In the genomic region with DNA sequence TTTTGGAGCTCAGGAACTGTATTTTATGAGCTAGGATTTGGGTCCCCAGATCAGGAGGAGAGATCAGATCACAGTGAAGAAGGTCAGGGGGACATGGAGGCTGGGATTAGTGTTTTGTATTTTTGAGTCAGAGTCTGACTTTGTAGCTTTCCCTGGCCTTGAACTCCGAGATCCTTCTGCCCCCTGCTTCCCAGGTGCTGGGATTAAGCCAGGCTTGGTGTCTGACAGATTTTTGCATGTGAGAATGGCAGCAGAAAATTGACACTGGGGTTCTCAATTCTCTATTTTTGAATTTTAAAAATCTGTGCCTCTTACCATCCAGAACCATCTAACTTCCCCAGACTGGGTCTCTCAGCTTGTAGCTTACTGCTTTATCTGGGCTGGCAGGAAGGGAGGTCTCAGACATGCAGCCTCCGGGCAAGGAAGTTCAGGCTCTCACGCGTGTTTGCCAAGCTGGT, we compare ENCODE assay signal across 8 mouse cellular contexts. TPM values are rescaled to one million over a fixed set of nuclear protein-coding genes. Genes with fewer than 3 reads are reported as not detected.
DNase-seq lines count a peak whose midpoint lies in the region; ATAC-seq and TF ChIP-seq lines count a peak whose summit lies in the region.

No protein-coding gene starts in this region.

- peak overlapping the region; percentile 100 for H3K27ac ChIP-seq in kidney, embryonic 15.5 days
- 0 out of 2 replicates have a peak overlapping the region, but pooled peaks have one; percentile 45 for H3K27ac ChIP-seq in cortical plate, adult 2 months (ENCODE audit: insufficient read depth, low read length)
- peak overlapping the region; percentile 99 for H3K27ac ChIP-seq in hindbrain, postnatal 0 days
- peak overlapping the region; percentile 99; the same call in 1 of the 2 replicates for H3K27ac ChIP-seq in midbrain, embryonic 15.5 days

- peak overlapping the region; percentile 85 for H3K4me3 ChIP-seq in kidney, embryonic 15.5 days (replicated peaks)
- no peak overlapping the region for H3K4me3 ChIP-seq in cortical plate, adult 2 months (ENCODE audit: insufficient read depth, low read length)
- H3K4me3 ChIP-seq in hindbrain, postnatal 0 days (ENCODE audit: low read length): no peak overlapping the region
- H3K4me3 ChIP-seq in midbrain, embryonic 15.5 days: no peak overlapping the region

- no peaks in the 10 kb centered on the region for H3K9me3 ChIP-seq in kidney, embryonic 15.5 days (replicated peaks)
- H3K9me3 ChIP-seq in hindbrain, postnatal 0 days (ENCODE audit: low read length): no peaks in the 10 kb centered on the region
- H3K9me3 ChIP-seq in midbrain, embryonic 15.5 days: no peaks in the 10 kb centered on the region

- DNase-seq in kidney, adult 11 months: no peak
- DNase-seq in hindbrain, postnatal 0 days (ENCODE audit: low spot score): no peak
- DNase-seq in embryo, embryonic 10.5 days (ENCODE audit: low spot score): no peak
- no peak for DNase-seq in embryo, embryonic 9.5 days (ENCODE audit: extremely low spot score)

- H3K27me3 ChIP-seq in kidney, embryonic 15.5 days: no peaks in the 10 kb centered on the region
- H3K27me3 ChIP-seq in hindbrain, postnatal 0 days (ENCODE audit: insufficient read depth, low read length): no peaks in the 10 kb centered on the region
- H3K27me3 ChIP-seq in midbrain, embryonic 15.5 days (replicated peaks): no peaks in the 10 kb centered on the region

- TF ChIP-seq POLR2A in cortical plate, adult 2 months (IDR thresholded peaks at IDR 0.05; ENCODE audit: extremely low read depth, insufficient read depth, low read length): 0 out of 2 replicates have a peak, but pooled peaks have one; percentile 32

- TF ChIP-seq CTCF in cortical plate, adult 2 months (IDR thresholded peaks at IDR 0.05; ENCODE audit: extremely low read depth, insufficient read depth, low read length): no peak
- TF ChIP-seq CTCF in hindbrain, postnatal 0 days (IDR thresholded peaks at IDR 0.05; ENCODE audit: low read depth): no peak

- H3K4me2 ChIP-seq in kidney, embryonic 15.5 days: peak overlapping the region; percentile 86
- H3K4me2 ChIP-seq in hindbrain, postnatal 0 days (ENCODE audit: low read depth, low read length): 0 out of 2 replicates have a peak overlapping the region, but pooled peaks have one; percentile 66
- peak overlapping the region; percentile 83 for H3K4me2 ChIP-seq in midbrain, embryonic 15.5 days

- ATAC-seq in kidney, embryonic 15.5 days (replicated peaks; ENCODE audit: low FRiP score): no peak
- ATAC-seq in hindbrain, postnatal 0 days: no peak
- no peak for ATAC-seq in midbrain, embryonic 15.5 days (replicated peaks)
- no peak for ATAC-seq in frontal cortex, adult (ENCODE audit: low TSS enrichment)

- 71% methylated on average over 4 of the region's 4 CpGs for WGBS in kidney, embryonic 15.5 days
- WGBS in hindbrain, postnatal 0 days: 80% methylated on average over 4 of the region's 4 CpGs
- WGBS in midbrain, embryonic 15.5 days: 76% methylated on average over 4 of the region's 4 CpGs

- peaks cover 48% of the 10 kb centered on the region for H3K4me1 ChIP-seq in kidney, embryonic 15.5 days
- peaks cover 19% of the 10 kb centered on the region for H3K4me1 ChIP-seq in cortical plate, adult 2 months (ENCODE audit: control insufficient read depth, insufficient read depth, low read length)
- H3K4me1 ChIP-seq in hindbrain, postnatal 0 days (ENCODE audit: insufficient read depth, low read length): peaks cover 18% of the 10 kb centered on the region
- H3K4me1 ChIP-seq in midbrain, embryonic 15.5 days: peaks cover 46% of the 10 kb centered on the region

- H3K9ac ChIP-seq in kidney, embryonic 15.5 days: peak overlapping the region; percentile 57
- H3K9ac ChIP-seq in hindbrain, postnatal 0 days (replicated peaks; ENCODE audit: low read length): no peak overlapping the region
- H3K9ac ChIP-seq in midbrain, embryonic 15.5 days: peak overlapping the region; percentile 53; the same call in 1 of the 2 replicates

- peaks cover 53% of the 10 kb centered on the region for H3K36me3 ChIP-seq in kidney, embryonic 15.5 days
- H3K36me3 ChIP-seq in hindbrain, postnatal 0 days (ENCODE audit: insufficient read depth, low read length): peaks cover 6% of the 10 kb centered on the region; the same call in 1 of the 2 replicates
- peaks cover 20% of the 10 kb centered on the region for H3K36me3 ChIP-seq in midbrain, embryonic 15.5 days (replicated peaks)

RNA-seq across cellular contexts. Expression of a gene that starts 1.4 kb away (rescaled TPM):
- 260 and 283 TPM in 2 replicates for polyA plus RNA-seq in kidney, embryonic 15.5 days (2015; fragmentation: Nextera tagmentation; extraction: Ambion mirVana)
- 186 and 210 TPM in 2 replicates for polyA plus RNA-seq in cortical plate, adult 2 months (2012; rRNA removed)
- total RNA-seq in hindbrain, postnatal 0 days (2014; rRNA removed): 48.2 and 50.4 TPM in 2 replicates
- polyA plus RNA-seq in hindbrain, postnatal 0 days (2015; fragmentation: Nextera tagmentation; extraction: Ambion mirVana): 166 and 175 TPM in 2 replicates
- 227 and 250 TPM in 2 replicates for polyA plus RNA-seq in midbrain, embryonic 15.5 days (2015; fragmentation: Nextera tagmentation; extraction: Ambion mirVana)

RNA-seq across cellular contexts. Expression of a gene that starts 5.9 kb away (rescaled TPM):
- 790 and 798 TPM in 2 replicates for polyA plus RNA-seq in kidney, embryonic 15.5 days (2015; fragmentation: Nextera tagmentation; extraction: Ambion mirVana)
- polyA plus RNA-seq in cortical plate, adult 2 months (2012; rRNA removed): 1,456 and 1,595 TPM in 2 replicates
- 369 and 391 TPM in 2 replicates for total RNA-seq in hindbrain, postnatal 0 days (2014; rRNA removed)
- 897 and 981 TPM in 2 replicates for polyA plus RNA-seq in hindbrain, postnatal 0 days (2015; fragmentation: Nextera tagmentation; extraction: Ambion mirVana)
- 581 and 629 TPM in 2 replicates for polyA plus RNA-seq in midbrain, embryonic 15.5 days (2015; fragmentation: Nextera tagmentation; extraction: Ambion mirVana)

RNA-seq across cellular contexts. Expression of a gene that starts 13.3 kb away (rescaled TPM):
- polyA plus RNA-seq in kidney, embryonic 15.5 days (2015; fragmentation: Nextera tagmentation; extraction: Ambion mirVana): 7.1 and 8.4 TPM in 2 replicates
- polyA plus RNA-seq in cortical plate, adult 2 months (2012; rRNA removed): 13.8 and 14.3 TPM in 2 replicates
- total RNA-seq in hindbrain, postnatal 0 days (2014; rRNA removed): 129 and 145 TPM in 2 replicates
- polyA plus RNA-seq in hindbrain, postnatal 0 days (2015; fragmentation: Nextera tagmentation; extraction: Ambion mirVana): 11.6 and 14.2 TPM in 2 replicates
- 18.3 and 18.8 TPM in 2 replicates for polyA plus RNA-seq in midbrain, embryonic 15.5 days (2015; fragmentation: Nextera tagmentation; extraction: Ambion mirVana)

RNA-seq across cellular contexts. Expression of a gene that starts 32.7 kb away (rescaled TPM):
- 130 and 138 TPM in 2 replicates for polyA plus RNA-seq in kidney, embryonic 15.5 days (2015; fragmentation: Nextera tagmentation; extraction: Ambion mirVana)
- polyA plus RNA-seq in cortical plate, adult 2 months (2012; rRNA removed): 25.5 and 26.0 TPM in 2 replicates
- total RNA-seq in hindbrain, postnatal 0 days (2014; rRNA removed): 132 TPM in 2 replicates
- polyA plus RNA-seq in hindbrain, postnatal 0 days (2015; fragmentation: Nextera tagmentation; extraction: Ambion mirVana): 36.2 and 36.4 TPM in 2 replicates
- 44.9 and 55.8 TPM in 2 replicates for polyA plus RNA-seq in midbrain, embryonic 15.5 days (2015; fragmentation: Nextera tagmentation; extraction: Ambion mirVana)

RNA-seq across cellular contexts. Expression of a gene that starts 44.5 kb away (rescaled TPM):
- 0.67 and 0.70 TPM in 2 replicates for polyA plus RNA-seq in kidney, embryonic 15.5 days (2015; fragmentation: Nextera tagmentation; extraction: Ambion mirVana)
- 36.3 and 40.3 TPM in 2 replicates for polyA plus RNA-seq in cortical plate, adult 2 months (2012; rRNA removed)
- total RNA-seq in hindbrain, postnatal 0 days (2014; rRNA removed): 15.7 and 18.3 TPM in 2 replicates
- 8.9 and 9.3 TPM in 2 replicates for polyA plus RNA-seq in hindbrain, postnatal 0 days (2015; fragmentation: Nextera tagmentation; extraction: Ambion mirVana)
- 6.2 TPM in 2 replicates for polyA plus RNA-seq in midbrain, embryonic 15.5 days (2015; fragmentation: Nextera tagmentation; extraction: Ambion mirVana)

Comparison
In these comparisons a context has a peak if more than half of its experiments do, and no peak if none do; other contexts are left out.
1. H3K27ac ChIP-seq: peak in every context shown above with its lines; median percentile 100 in kidney, embryonic 15.5 days; 99 in hindbrain, postnatal 0 days; 99 in midbrain, embryonic 15.5 days; 45 in cortical plate, adult 2 months.